Mouse (Mus musculus): ENCODE data around the gene Stk31. TPM values are rescaled to one million over a fixed set of nuclear protein-coding genes. Genes with fewer than 3 reads are reported as not detected.
A peak's percentile ranks its signal among the peaks of the same experiment; 100 is the strongest.

Stk31 gene
- polyA plus RNA-seq, 1 experiment from 2014 or later: not detected

GRCm38 (mm10) chr6:49483205-49483604, 87.8 kb downstream of the Stk31 start:
- H3K4me3 ChIP-seq (ENCODE audit: low read depth, low read length): no peak overlapping the region
- H3K27ac ChIP-seq (ENCODE audit: low read depth, low read length): no peak overlapping the region
- ATAC-seq (ENCODE audit: insufficient read depth, low FRiP score, low TSS enrichment): no peak
- 96% methylated on average over 2 of the region's 2 CpGs for WGBS
- no peaks in the 10 kb centered on the region for H3K4me1 ChIP-seq (ENCODE audit: control insufficient read depth, insufficient read depth, low read length)
- no peaks in the 10 kb centered on the region for H3K9me3 ChIP-seq (ENCODE audit: control insufficient read depth, low read length)
- H3K9ac ChIP-seq (ENCODE audit: low read length): no peak overlapping the region
- H3K36me3 ChIP-seq (ENCODE audit: control insufficient read depth, insufficient read depth, low read length): no peaks in the 10 kb centered on the region
- no peak for DNase-seq (ENCODE audit: low spot score)
- H3K27me3 ChIP-seq (ENCODE audit: control insufficient read depth, insufficient read depth, low read length): no peaks in the 10 kb centered on the region
- H3K4me2 ChIP-seq (ENCODE audit: low read depth): no peak overlapping the region

- Histone ChIP-seq H3K9me3 (ENCODE audit: control insufficient read depth, low read length) (no peaks in the 10 kb centered on the region), H3K4me1 (ENCODE audit: control insufficient read depth, insufficient read depth, low read length) (no peaks in the 10 kb centered on the region), H3K36me3 (ENCODE audit: control insufficient read depth, insufficient read depth, low read length) (no peaks in the 10 kb centered on the region), H3K27me3 (ENCODE audit: control insufficient read depth, insufficient read depth, low read length) (no peaks in the 10 kb centered on the region), H3K4me3 (ENCODE audit: low read depth, low read length) (no peak overlapping the region), H3K9ac (ENCODE audit: low read length) (no peak overlapping the region), H3K4me2 (ENCODE audit: low read depth) (no peak overlapping the region), H3K27ac (ENCODE audit: low read depth, low read length) (no peak overlapping the region)
- ATAC-seq (ENCODE audit: insufficient read depth, low FRiP score, low TSS enrichment) (no peak), DNase-seq (ENCODE audit: low spot score) (no peak)
- WGBS: 97% methylated on average over 10 of the region's 10 CpGs
Measured at GRCm38 (mm10) chr6:49491526-49491925, 96.1 kb downstream of the Stk31 start.

GRCm38 (mm10) chr6:49519053-49519452, 123.6 kb downstream of the Stk31 start:
- whole genome bisulfite sequencing: 7% methylated on average over 6 of the region's 6 CpGs
- Histone ChIP-seq H3K36me3 (ENCODE audit: control insufficient read depth, insufficient read depth, low read length) (no peaks in the 10 kb centered on the region), H3K4me2 (ENCODE audit: low read depth) (no peak overlapping the region), H3K4me3 (ENCODE audit: low read depth, low read length) (no peak overlapping the region), H3K9me3 (ENCODE audit: control insufficient read depth, low read length) (no peaks in the 10 kb centered on the region), H3K4me1 (ENCODE audit: control insufficient read depth, insufficient read depth, low read length) (no peaks in the 10 kb centered on the region), H3K27ac (ENCODE audit: low read depth, low read length) (no peak overlapping the region), H3K27me3 (ENCODE audit: control insufficient read depth, insufficient read depth, low read length) (no peaks in the 10 kb centered on the region), H3K9ac (ENCODE audit: low read length) (no peak overlapping the region)
- ATAC-seq (ENCODE audit: insufficient read depth, low FRiP score, low TSS enrichment) (0 out of 2 replicates have a peak, but pooled peaks have one; percentile 55), DNase-seq (ENCODE audit: low spot score) (peak; percentile 76)

Other genes with a start within 250 kb of the Stk31 start
- gene Igf2bp3, start 180.6 kb upstream of the Stk31 start, polyA plus RNA-seq (2014; fragmentation: Nextera tagmentation; extraction: Ambion mirVana): 129 and 130 TPM in 2 replicates
- 50.0 and 54.7 TPM in 2 replicates for gene Tra2a, start 131.6 kb upstream of the Stk31 start, polyA plus RNA-seq (2014; fragmentation: Nextera tagmentation; extraction: Ambion mirVana)
- 6.6 and 7.0 TPM in 2 replicates for gene Ccdc126, start 76.3 kb upstream of the Stk31 start, polyA plus RNA-seq (2014; fragmentation: Nextera tagmentation; extraction: Ambion mirVana)
- gene Fam221a, start 27.9 kb upstream of the Stk31 start, polyA plus RNA-seq (2014; fragmentation: Nextera tagmentation; extraction: Ambion mirVana): 4.6 and 5.9 TPM in 2 replicates